Mouse (Mus musculus): ENCODE results near the gene Cacna1d.

Gene Cacna1d

DNA sequence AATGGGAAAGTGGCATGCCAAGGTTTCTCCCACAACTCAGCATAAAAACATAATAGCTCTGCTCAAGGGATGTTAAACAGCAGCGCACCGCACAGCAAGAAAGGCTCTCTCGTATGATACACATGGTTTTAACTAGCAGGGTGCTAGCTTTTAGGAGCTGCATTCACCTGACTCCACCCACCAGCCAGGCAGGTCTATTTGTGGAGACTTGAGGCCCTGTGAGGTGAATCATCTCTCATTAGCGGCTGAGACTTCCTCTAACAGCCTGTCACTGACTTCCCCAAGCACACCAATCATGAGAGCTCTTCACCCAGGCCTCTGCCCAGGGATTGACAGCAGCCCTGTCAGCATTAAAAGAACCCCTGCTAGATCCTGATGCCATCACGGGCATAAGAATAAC is 295.0 kb downstream of the Cacna1d start:
- DNase-seq = no peak

DNA sequence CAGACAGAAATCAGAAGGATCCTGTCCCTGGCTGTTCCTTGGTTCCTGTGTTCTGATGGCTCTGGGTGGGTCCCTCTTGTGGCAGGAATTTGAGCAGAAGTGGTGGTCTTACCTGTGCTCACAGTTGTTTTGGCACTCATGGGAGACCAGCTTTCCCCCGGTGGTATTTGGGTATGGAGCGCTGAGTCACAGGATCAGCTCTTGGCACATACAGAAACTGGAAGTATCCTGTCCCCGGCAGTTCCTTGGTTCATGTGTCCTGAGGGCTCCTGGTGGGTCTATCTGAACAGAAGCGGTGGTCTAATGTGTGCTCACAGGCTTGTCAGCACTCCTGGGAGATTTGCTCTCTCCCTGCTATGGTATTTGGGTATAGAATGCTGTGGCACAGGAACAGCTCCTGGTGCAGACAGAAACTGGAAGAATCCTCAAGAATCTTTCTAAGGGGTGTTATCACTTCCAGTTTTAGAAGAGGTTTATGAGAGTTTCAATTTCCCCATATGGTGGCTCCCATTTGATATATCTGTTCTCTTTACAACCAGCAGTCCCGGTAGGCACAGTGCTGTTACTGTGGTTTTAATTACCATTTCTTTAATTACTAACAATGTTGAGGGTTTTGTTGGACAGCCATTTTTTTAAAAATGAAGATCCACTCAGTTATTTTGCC is 300.8 kb downstream of the Cacna1d start:
- DNase-seq = no peak

DNA sequence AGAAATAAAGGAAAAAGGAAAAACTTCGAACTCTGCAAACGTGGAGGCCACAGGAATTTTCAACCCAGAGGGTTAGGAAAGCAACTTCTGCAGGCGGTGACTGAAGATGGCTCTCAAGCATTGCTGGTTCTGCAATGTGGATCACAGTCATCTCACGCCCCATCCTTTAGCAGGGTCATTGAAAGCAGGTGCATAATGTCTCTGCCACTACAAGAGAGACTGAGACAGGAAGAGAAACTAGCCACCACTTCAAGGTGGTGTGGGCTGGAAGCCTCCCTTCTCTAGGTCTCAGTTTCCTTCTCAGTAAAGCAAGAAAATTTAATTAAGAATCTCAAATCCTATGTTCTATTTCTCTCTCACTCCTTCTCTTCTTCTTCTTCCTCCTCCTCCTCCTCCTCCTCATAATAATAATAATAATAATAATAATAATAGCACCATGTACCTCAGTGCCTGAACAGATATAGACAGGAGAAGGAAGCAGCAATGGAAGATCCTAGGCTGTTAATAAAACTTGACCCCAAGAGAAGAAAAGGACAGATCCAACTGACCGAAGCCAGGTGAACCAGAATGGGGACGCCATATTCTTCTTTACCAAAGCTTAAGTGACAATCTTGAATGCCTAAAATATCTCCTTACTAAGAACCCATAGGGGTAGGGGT is 305.5 kb downstream of the Cacna1d start:
- no peak for DNase-seq

DNA sequence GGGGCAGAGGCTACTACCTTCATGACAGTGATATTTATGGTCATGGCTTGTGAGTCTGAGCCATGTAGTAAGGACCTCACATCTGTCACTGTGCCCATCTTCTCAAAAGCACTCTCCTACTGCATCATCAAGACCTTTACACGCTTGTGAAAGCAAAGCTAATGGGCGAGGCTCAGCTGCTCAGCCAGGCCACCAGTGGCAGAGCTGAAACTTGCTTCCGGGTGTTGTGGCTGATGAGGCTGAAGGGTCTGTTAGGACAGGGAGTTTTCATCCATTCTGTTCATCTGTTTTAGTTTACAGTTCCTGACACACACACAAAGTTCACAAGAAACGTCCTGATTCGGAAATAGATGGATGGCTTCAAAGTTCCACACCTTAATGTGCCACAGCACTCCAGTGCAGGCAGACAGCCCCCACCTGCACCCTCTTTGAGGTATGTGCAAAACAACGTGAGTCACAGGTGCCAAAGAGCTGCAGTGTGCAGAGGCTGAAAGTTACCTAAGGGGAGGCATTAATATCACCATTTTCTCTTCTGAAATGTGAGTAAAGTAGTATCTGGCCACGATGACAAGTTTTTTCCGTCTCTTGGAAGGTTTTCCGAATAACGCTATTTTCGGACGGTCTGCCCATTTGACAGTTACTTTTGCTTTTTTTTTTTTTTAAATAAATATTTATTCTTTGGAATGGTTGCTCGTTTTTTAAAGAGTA is 306.7 kb downstream of the Cacna1d start:
- no peak for DNase-seq

DNA sequence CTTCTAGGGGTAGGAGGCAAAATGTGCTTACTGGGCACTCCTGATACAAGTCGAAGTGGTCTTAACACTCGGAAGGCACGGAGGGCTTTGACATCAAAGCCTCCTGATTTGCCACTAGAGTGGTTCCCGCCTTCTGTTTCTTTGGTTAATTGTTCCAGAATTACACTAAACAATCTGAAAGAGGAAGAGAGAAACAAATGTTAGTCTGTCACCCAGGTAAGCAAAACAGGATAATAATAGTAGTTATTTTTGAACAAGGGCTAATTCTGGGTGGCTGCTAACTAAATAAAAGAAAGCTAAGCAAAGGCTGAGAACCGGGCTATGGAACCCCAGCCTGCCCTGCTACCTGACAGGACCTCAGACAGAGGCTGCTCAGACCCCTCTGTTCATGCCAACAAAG is 307.2 kb downstream of the Cacna1d start:
- DNase-seq = no peak

DNA sequence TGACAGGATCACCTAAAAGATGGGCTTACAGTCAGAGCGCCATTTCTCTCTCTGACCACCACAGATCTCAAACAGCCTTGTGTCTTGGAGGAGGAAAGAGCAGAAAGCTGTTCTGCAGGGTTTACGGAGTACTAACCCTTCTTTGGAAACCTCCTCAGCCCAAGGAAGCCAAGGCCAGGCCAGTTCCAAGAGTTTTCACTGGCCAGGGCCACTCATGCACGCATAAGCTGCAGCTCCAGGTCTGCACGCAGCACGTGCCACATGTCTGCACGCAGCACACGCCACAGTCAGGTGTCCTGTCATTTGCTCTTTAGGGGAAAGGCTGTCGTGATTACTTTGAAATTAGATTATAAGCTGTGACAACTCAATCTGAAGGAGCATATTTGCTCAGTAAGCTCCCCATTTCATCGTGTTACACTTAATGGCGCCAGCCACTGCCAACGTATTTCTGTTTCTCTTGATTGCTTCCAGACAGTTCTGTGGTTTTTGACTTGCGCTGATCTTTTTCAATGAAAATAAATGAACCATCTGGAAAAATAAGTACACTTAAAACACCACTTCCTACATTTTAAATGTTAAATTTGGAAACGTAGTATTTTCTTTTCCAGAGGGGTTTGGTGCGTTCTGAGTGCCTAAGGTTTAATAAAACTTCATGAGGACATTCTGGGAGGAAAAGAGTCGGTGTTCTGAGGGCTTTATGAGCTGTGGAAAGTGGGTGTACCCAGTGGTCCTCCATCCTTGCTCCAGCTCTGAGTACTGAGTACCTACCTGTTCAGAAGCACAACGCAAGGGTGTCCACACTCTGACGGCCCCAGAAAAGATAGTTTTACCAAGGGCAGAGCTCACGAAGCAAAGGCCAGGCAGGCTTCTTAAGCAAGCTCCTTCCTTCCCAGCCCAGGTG is 308.4 kb downstream of the Cacna1d start:
- no peak for DNase-seq

DNA sequence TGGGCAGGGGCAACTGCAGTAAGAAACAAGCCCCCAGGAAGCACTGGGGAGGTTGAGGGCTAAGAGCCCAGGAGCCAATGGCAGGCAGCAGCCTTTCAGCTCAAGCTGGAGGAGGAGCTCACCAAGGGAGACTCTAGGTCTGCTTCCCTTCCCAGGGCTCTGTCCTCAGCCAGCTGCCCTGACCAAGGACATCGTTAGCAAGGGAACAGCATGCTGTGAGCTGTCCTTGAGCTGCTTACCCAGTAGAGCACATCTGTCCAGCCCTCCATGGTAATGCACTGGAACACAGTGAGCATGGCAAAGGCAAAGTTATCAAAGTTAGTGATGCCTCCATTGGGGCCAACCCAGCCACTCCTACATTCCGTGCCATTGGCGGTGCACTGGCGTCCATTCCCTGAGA is 312.9 kb downstream of the Cacna1d start:
- no peak for DNase-seq

DNA sequence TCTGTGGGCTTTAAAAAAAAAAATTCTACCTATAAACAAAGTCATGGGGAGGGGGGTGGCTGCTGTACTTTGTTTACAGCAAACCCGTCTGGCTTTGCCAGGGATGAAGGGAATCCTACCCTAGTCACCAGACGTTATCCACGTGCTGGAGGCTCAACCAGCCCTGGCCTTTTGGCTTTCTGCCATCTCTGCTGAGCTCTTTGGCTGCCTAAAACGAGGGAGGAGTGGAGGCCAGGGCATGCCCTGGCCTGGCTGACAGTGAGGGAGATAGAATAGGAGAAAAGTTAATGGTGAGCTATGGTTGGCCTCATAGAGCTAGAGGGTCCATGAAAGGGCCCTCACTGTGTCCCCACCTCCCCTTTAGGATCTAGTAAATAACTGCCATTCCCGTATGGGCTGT is 313.4 kb downstream of the Cacna1d start:
- peak; percentile 68 for DNase-seq

DNA sequence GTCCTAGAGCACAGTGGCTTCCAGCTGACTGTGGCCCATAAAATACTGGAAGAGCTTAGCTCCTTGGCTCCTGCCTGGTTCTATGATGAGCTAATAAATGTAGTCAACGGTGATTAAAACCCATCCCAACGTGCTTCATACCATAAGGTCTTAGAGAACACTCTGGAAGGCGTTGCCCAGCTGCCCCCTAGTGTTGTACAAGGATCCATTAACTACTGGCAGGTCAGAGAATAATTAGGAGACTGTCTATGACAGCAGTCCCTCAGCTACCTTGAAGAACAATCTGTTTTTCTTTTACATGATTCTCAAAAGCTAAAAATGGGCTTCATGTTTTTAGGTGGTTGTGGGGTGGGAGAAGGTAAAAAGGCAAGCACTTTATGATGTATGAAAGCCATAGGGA is 315.9 kb downstream of the Cacna1d start:
- DNase-seq = no peak

DNA sequence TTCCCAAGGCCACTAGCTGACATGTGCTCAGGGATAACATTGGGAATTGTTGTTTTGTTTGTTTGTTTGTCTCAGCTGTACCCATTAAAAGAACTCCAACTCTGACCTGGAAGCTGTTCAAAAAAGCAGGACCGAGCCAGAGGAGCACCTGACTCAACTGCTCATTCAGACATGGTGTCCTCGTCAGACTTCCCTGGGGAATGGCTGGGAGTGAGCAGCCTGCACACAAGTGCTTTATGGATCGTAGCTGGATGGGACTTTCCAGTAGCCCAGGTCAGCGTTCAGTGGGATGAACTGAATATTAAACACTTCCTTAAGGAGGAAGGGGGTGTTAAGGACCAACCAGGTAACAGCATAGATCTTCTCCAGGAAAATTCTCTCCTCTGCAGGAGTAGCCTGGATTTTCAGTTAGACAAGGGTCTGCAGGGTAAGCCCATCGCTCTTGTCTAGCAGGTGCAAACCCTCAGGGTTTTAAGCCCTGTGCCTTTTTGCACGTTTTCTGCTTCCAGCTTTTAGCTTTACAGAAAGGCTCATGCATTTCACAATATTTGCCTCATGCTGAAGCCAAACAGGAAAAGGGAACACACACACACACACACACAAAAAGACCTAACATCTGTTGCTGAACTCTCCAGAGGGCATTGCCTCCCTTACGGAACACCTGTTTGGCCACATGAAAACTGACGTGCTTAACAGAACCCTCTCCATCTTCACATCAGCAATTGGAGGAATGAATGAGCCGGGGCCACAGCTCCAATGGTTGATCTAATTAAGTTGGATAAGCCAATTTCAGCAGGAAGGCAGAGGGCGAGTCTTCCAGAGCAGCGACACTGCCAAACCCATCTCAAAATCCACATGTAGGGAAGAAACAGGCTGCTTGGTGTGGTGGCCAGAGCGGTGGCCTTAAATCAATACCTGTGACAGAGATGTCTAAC is 318.2 kb downstream of the Cacna1d start:
- DNase-seq = no peak

DNA sequence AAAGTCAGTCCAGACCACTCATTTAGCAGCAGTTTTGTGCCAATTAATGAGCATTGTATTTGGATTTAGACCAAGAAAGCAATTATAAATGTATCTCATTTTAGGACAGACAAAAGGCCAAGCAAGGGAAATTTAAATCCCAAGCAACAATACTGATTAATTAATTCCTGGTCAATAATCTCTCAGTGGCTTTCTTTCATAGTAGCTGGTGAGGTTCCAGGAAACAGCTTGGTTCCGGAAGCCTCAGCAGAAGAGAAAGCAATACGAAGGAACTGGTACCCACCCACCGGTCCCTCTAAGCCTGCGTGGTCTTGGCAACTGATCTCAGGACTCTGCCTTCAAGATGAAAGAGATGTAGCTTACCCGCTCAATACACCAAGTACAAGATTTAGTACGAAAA is 319.7 kb downstream of the Cacna1d start:
- DNase-seq = no peak

DNA sequence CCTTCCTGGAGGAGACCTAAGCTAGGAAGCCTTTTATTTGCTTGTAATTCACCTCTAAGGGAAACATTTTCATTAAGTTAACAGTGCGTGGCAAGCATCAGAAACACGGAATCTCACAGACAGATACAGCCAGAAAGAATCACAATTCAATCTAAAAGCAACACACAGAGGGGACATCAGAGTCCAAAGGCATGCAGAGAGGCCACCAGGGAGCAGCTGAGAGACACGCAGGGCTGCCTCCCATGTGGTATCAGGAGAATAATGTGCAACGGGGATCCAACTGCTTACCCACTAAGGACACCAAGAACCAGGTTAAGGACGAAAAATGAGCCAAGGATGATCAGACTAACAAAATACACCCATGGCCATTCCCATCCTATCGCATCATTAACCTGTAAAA is 320.2 kb downstream of the Cacna1d start:
- DNase-seq = no peak

DNA sequence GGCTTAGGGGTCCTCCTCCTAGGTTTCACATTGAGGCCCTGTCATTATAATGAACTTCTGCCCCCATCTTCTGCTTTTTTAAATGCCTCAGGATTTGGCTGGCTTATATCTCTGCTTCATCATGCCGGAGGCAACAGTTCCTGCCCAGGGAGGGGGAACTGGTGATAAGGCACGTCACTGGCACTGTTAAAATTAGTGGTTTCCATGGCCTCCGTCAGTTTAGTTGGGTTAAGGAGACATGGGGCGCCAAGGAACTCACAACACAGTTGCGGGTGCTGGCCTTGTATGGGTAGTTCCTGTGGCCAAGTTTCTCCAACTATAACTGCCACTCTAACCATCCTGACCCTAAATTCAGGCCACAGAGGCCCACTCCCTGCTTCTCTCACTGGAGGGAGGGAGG is 321.8 kb downstream of the Cacna1d start:
- no peak for DNase-seq

DNA sequence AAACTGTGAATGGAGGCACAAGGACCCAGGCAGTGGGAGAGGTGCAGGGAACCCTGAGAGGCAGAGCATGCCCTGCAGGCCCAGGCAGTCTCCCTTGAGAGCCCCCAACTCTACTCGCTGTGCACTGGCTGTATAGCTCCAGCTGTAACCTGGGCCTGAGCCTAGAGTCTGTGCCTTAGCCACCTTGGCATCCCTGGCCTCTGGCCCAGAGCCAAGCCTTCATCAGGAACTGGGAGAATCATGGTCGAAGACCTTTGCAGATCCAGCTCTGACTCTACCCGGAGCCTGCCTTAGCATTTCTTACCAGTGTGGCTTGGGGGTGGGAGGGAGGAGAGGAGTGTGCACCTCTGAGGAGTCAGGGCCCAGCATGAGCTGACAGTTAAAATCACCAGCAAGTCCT is 322.4 kb downstream of the Cacna1d start:
- DNase-seq = no peak

DNA sequence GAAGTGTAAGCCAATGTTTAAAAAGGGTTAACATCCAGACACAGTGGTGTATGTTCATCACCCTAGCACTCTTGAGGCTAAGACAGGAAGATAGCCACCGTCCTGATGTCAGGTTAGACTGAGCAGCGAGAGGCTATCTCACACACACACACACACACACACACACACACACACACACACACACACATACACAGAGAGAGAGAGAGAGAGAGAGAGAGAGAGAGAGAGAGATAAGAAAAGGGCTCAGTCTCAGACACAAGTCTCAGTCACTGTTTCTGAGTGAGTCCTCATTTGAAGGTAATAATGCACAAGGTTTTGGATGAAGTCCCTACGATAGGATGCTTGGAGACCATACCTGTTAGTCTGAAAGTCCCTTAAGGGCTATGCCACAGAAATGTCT is 322.9 kb downstream of the Cacna1d start:
- DNase-seq = no peak

DNA sequence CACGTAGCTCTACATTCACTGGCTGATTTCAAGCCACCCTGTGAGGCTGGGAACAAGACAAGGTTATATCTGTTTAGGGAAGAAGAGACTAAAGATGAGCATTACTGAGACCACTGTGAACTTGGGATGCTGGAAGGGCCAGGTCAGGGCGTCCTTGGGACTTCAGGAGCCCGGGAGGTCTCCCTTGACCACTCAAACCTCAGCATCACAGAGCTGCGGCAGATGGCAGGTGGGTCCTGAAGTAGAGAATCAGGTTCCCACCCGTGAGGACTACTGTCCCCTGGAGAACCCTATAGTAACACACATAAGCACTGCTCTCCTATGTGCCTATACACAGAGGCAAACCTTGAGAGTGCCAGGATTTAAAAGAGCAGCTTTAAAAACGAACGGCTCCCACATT is 323.6 kb downstream of the Cacna1d start:
- no peak for DNase-seq

DNA sequence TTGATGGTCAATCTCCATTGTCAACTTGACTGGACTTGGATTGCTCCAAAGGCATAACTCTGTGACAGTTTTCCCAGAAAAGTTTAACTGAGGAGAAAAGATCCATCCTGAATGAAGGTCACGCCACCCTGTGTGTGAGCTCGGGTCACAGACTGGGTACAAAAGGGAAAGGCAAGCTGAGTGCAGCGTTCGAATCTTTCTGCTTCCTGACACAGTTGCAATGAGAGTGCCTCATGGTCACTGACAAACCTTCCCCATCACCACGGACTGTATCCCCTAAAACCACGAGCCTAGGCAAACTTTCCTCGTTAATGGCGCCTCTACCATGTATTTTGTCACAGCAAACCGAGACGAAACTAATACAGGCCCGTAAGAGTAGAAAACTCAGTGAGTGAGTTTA is 325.2 kb downstream of the Cacna1d start:
- DNase-seq = no peak

DNA sequence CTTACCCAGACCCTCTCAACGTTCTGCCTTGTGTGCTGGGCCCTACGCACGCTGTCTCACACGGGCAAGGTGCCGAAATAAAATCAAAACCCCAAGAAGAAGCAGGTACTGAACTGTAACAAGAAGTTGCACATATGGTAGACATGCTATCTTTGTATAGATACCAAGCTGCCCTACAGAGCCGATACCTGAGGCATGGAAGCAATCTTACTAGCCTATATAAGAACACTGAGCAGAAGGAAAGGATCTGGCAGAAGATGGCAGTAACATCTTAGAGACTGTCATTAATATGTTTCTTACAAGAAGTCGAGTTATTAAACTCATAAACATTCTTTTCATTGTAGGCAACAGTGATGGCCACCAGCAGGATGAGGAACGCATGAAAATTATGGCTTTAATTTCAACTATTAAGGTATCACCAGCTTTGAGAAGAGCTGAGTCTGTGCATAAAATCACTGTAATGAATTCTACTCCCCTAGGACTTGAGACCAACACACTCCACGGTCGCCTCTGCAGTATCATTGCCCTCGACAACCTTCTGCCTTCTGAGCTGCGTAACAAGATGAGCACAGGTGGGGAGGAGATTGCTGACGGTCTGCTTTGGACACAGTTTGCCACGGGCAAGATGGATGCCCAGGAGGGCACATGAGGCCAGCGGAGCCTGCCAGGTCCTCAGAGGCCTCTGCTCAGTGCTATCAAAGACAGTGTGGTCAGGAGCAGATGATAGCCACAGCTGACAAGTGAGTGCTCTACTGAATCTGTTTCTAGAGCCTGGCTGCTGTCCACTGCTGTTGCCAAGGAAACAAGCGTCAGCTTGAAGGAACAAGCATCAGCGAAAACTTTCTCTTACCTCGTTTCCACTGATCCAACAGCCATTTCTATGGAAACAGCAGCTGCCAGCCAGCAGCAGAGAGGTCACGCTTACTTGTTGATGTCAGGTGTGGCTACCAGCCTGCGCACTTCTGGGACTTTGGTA is 327.2 kb downstream of the Cacna1d start:
- DNase-seq = peak; percentile 32

DNA sequence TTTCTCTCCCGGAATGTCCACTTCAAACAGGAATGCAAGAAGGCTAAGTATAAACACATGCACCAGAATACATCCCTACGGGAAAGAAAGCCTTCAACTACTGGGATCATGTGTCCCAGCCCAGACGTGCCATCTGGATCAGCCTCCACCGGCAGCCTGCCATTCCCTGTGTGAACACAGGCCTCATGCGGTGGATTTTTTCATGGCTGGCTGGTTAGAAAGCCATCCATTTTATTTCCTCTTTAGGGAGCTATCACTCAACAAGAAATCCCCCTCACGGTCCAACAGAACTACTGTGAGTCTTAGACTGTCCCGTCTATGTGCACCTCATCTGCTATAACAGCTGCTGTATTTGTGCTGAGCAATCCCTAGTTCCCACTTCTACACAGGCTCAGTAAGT is 343.5 kb downstream of the Cacna1d start:
- peak; percentile 60 for DNase-seq

DNA sequence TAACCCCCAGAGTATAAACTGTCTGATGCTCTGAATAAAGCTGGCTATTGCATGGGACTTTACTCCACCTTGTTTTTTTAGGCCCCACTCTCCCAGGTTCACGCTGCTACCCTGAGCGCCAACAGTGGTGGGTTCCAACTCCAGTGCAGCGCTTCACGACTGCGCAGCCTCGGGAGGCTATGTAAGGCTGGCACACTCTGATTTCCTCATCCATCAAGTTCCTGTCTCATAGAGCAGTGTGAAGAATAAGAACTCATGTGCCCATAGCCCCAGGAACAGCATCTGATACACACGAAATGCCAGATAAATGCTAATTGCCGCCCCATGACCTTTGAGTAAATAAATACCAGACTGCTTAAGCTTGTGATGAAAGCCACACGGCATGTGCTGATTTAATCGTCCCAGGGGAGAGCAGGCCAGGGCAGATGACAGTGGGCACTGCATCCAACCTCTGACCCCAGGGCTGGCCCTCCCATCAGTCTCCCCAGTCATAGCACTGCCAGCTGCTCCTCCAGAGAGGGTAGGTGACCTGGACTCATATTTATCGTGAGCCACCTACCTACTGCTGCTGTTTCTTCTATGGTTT is 352.8 kb downstream of the Cacna1d start:
- DNase-seq = no peak

DNA sequence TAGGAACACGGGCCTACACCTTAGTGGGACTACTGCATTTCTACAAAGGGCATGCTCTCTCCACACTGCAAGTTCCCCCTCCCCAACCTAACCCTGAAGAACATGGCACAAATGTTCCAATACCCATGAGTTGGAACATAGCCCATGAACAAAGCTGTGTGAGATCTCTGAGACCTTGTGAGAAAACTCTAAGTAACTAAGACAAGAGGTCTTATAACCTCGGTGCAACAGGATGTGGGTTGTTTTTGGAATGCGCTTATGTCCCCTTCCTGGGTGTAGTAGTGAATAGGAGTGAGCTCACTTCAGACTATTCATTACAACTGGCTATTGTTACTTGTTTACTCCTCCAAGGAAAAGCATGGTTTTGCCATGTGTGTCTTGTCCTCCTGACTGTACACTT is 353.3 kb downstream of the Cacna1d start:
- no peak for DNase-seq
